Mouse (Mus musculus): Measurements from ENCODE around the gene Ccdc38. TPM values are rescaled to one million over a fixed set of nuclear protein-coding genes. Genes with fewer than 3 reads are reported as not detected.
A peak's percentile ranks its signal among the peaks of the same experiment; 100 is the strongest.
"Not testable (repeated sequence)": the region's sequence is repeated elsewhere in the genome, so short reads cannot be mapped to it uniquely, and the experiment has no call there.

The Ccdc38 gene
- polyA plus RNA-seq, 1 experiment from 2014 or later: 0.28 TPM

GRCm38 (mm10) chr10:93552596-93552995, 12.2 kb downstream of the Ccdc38 start:
- WGBS: 70% methylated on average over 8 of the region's 8 CpGs
- ATAC-seq (ENCODE audit: low FRiP score, low read depth): no peak
- H3K9ac ChIP-seq: no peak overlapping the region

DNA sequence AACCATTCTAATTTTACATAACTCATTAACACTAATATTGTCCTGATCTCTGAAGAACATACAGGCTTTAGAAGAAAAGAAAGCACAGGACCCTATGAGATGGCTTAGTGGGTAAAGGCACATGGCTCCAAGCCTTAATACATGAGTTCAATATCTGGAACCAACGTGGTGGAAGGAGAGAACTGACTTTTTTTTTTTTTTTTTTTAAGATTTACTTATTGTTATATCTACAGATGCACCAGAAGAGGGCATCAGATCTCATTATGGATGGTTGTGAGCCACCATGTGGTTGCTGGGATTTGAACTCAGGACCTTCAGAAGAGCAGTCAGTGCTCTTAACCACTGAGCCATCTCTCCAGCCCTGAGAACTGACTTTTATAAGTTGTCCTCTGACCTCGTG, 17.5 kb downstream of the Ccdc38 start:
- H3K27ac ChIP-seq, H3K9me3 ChIP-seq: not testable (repeated sequence)
- WGBS: 67% methylated on average over 2 of the region's 2 CpGs

More at GRCm38 (mm10) chr10:93552596-93552995, 12.2 kb downstream of the Ccdc38 start:
- H3K27me3 ChIP-seq: no peaks in the 10 kb centered on the region
- H3K36me3 ChIP-seq: no peaks in the 10 kb centered on the region
- no peak overlapping the region for H3K4me3 ChIP-seq
- 0 out of 2 replicates have a peak, but pooled peaks cover 7% of the 10 kb centered on the region for H3K4me1 ChIP-seq
- no peak overlapping the region for H3K4me2 ChIP-seq (replicated peaks)
- no peaks in the 10 kb centered on the region for H3K9me3 ChIP-seq
- no peak overlapping the region for H3K27ac ChIP-seq

DNA sequence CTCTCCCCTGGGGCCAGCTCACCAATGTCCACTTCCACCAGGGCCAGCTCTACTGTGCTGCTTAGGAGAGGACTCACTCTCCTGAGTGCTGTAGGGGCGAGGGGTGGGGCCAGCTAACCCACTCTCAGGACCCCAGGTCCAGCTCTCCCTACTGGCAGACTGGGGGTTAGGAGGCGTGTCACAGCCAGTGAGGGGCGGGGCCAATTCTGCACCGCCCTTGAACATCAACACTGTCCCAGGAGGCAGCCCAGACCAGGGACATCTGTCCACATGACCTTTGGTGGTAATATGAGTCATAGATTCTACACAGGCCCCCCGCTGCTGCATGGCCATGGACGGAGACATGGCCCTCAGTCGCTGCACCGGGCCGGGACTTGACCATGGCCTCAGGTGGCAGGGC, 19.4 kb downstream of the Ccdc38 start:
- Histone ChIP-seq H3K9ac (no peak overlapping the region), H3K27ac (no peak overlapping the region), H3K36me3 (no peaks in the 10 kb centered on the region), H3K9me3 (no peaks in the 10 kb centered on the region), H3K27me3 (no peaks in the 10 kb centered on the region), H3K4me1 (0 out of 2 replicates have a peak, but pooled peaks cover 1% of the 10 kb centered on the region), H3K4me2 (replicated peaks) (no peak overlapping the region), H3K4me3 (no peak overlapping the region)
- WGBS: 45% methylated on average over 9 of the region's 9 CpGs
- ATAC-seq (ENCODE audit: low FRiP score, low read depth): no peak

More for the DNA sequence above, 17.5 kb downstream of the Ccdc38 start:
- not testable (repeated sequence) for H3K27me3 ChIP-seq; H3K4me3 ChIP-seq; ATAC-seq (ENCODE audit: low FRiP score, low read depth); H3K4me2 ChIP-seq (replicated peaks); H3K9ac ChIP-seq; H3K36me3 ChIP-seq; H3K4me1 ChIP-seq

- Histone ChIP-seq H3K36me3 (no peaks in the 10 kb centered on the region), H3K9me3 (no peaks in the 10 kb centered on the region), H3K9ac (no peak overlapping the region), H3K27ac (no peak overlapping the region), H3K4me3 (no peak overlapping the region), H3K27me3 (no peaks in the 10 kb centered on the region), H3K4me2 (replicated peaks) (no peak overlapping the region), H3K4me1 (no peaks in the 10 kb centered on the region)
- WGBS: 88% methylated on average over 14 of the region's 14 CpGs
- ATAC-seq (ENCODE audit: low FRiP score, low read depth): no peak
Observed at GRCm38 (mm10) chr10:93564518-93565090, 24.2 kb downstream of the Ccdc38 start.

- no peak overlapping the region for H3K9ac ChIP-seq
- H3K27me3 ChIP-seq: no peaks in the 10 kb centered on the region
- no peaks in the 10 kb centered on the region for H3K36me3 ChIP-seq
- H3K4me1 ChIP-seq: no peaks in the 10 kb centered on the region
- 87% methylated on average over 10 of the region's 10 CpGs for WGBS
- H3K4me2 ChIP-seq (replicated peaks): no peak overlapping the region
- ATAC-seq (ENCODE audit: low FRiP score, low read depth): no peak
- no peak overlapping the region for H3K27ac ChIP-seq
- H3K4me3 ChIP-seq: no peak overlapping the region
- H3K9me3 ChIP-seq: no peaks in the 10 kb centered on the region
Observed at GRCm38 (mm10) chr10:93567066-93567465, 26.6 kb downstream of the Ccdc38 start.

DNA sequence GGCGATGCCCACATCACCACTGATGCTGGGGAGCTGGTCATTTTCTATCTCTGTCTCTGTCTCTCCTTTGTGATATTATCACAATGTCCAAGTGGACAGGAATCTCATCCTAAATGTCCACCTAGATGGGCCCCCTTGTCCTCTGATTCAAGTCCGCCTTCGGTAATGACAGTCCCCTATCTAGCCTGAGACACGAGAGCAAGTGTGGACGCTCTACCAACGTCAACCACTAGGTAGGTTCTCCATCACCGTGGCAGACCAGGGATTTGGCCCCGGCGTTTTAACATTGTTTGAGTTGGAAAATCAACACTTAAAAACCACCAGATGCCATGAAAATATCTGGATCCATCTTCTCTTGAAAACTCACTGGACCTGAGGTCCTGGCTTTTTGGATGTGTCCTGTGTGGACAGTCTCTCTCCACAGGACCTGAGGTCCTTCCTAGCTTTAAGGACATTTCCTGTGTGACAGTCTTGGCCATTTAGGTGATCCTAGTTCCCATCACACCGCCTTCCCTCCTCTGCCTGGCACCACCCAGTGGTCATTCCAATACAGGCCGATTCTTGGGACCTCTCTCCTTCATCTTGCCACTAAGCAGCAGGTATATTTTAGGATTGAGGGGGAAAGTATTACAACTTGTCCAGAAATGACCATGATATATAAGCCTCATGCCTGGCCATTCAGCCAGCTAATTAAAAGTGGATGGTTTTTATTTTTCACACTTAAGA, 27.6 kb downstream of the Ccdc38 start:
- WGBS: 89% methylated on average over 11 of the region's 11 CpGs
- Histone ChIP-seq H3K9me3 (no peaks in the 10 kb centered on the region), H3K27ac (no peak overlapping the region), H3K4me1 (no peaks in the 10 kb centered on the region), H3K9ac (no peak overlapping the region), H3K27me3 (no peaks in the 10 kb centered on the region), H3K36me3 (no peaks in the 10 kb centered on the region), H3K4me3 (no peak overlapping the region), H3K4me2 (replicated peaks) (no peak overlapping the region)
- ATAC-seq (ENCODE audit: low FRiP score, low read depth): no peak

DNA sequence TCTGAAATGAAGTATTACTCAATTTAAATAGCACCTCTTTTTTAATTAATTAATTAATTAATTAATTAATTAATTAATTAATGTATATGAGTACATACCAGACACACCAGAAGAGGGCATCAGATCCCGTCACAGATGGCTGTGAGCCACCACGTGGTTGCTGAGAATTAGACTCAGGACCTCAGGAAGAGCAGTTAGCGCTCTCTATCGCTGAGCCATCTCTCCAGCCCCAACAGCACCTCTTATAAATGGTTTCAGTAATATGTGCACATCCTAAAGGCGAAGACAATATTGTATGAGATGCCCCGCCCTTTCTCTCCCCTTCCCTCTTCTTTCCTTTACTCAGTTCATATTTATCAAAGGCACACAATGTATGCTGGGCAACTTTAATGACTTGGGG, 28.2 kb downstream of the Ccdc38 start:
- WGBS: 89% methylated on average over 6 of the region's 6 CpGs
- Histone ChIP-seq H3K27me3 (no peaks in the 10 kb centered on the region), H3K27ac (no peak overlapping the region), H3K4me2 (replicated peaks) (no peak overlapping the region), H3K9ac (no peak overlapping the region), H3K4me1 (no peaks in the 10 kb centered on the region), H3K36me3 (no peaks in the 10 kb centered on the region), H3K4me3 (no peak overlapping the region), H3K9me3 (no peaks in the 10 kb centered on the region)
- no peak for ATAC-seq (ENCODE audit: low FRiP score, low read depth)

- Histone ChIP-seq H3K4me3 (no peak overlapping the region), H3K27ac (no peak overlapping the region), H3K36me3 (no peaks in the 10 kb centered on the region), H3K9me3 (no peaks in the 10 kb centered on the region), H3K4me1 (0 out of 2 replicates have a peak, but pooled peaks cover 4% of the 10 kb centered on the region), H3K9ac (no peak overlapping the region), H3K4me2 (replicated peaks) (no peak overlapping the region), H3K27me3 (no peaks in the 10 kb centered on the region)
- 48% methylated on average over 2 of the region's 2 CpGs for WGBS
- no peak for ATAC-seq (ENCODE audit: low FRiP score, low read depth)
Observed at GRCm38 (mm10) chr10:93572209-93572608, 31.8 kb downstream of the Ccdc38 start.

DNA sequence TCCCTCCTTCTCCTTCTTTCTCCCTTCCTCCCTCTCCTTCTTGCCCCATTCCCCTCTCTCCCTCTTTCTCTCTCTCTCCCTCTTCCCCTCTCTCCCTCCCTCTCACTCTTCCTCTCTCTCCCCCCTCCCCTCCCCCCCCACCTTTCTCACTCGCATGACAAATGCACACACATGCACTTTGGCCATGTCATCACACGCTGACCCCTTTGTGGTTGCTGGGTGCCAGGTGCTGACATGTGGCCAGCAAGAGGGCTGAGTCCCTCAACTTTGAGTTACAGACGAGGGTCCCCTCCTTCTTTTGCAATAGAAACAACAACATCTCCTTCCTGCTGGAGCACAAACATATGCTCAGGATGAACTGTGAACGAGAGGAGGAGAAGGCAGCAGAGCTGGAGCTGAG, 34.5 kb downstream of the Ccdc38 start:
- Histone ChIP-seq H3K4me2 (replicated peaks) (no peak overlapping the region), H3K4me3 (no peak overlapping the region), H3K27me3 (no peaks in the 10 kb centered on the region), H3K36me3 (no peaks in the 10 kb centered on the region), H3K9me3 (no peaks in the 10 kb centered on the region), H3K4me1 (0 out of 2 replicates have a peak, but pooled peaks cover 4% of the 10 kb centered on the region), H3K27ac (no peak overlapping the region), H3K9ac (no peak overlapping the region)
- no peak for ATAC-seq (ENCODE audit: low FRiP score, low read depth)
- WGBS: 53% methylated on average over 4 of the region's 4 CpGs

DNA sequence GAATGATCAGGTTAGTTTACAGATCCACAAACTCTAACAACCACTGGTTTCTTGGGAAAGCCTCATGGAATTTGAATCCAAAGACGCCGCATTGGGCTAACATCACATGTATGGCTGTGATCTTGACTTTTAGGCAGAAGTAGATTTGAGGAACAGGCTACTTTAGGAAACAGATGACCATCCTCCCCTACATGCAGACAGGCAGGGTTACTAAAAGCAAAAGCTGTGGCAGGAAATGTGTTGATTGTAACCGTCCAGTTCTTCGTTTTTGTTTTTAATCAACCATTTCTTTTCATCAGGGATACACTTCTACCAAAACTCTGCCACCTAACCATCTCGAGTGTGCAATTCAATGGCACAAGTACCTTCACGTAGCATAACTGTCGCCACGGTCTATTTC, 35.5 kb downstream of the Ccdc38 start:
- no peak overlapping the region for H3K9ac ChIP-seq
- 93% methylated on average over 8 of the region's 8 CpGs for WGBS
- no peak overlapping the region for H3K4me3 ChIP-seq
- H3K36me3 ChIP-seq: peaks cover 1% of the 10 kb centered on the region; the same call in 1 of the 2 replicates
- no peaks in the 10 kb centered on the region for H3K27me3 ChIP-seq
- H3K4me1 ChIP-seq: 0 out of 2 replicates have a peak, but pooled peaks cover 4% of the 10 kb centered on the region
- no peaks in the 10 kb centered on the region for H3K9me3 ChIP-seq
- ATAC-seq (ENCODE audit: low FRiP score, low read depth): no peak
- H3K27ac ChIP-seq: no peak overlapping the region
- no peak overlapping the region for H3K4me2 ChIP-seq (replicated peaks)

DNA sequence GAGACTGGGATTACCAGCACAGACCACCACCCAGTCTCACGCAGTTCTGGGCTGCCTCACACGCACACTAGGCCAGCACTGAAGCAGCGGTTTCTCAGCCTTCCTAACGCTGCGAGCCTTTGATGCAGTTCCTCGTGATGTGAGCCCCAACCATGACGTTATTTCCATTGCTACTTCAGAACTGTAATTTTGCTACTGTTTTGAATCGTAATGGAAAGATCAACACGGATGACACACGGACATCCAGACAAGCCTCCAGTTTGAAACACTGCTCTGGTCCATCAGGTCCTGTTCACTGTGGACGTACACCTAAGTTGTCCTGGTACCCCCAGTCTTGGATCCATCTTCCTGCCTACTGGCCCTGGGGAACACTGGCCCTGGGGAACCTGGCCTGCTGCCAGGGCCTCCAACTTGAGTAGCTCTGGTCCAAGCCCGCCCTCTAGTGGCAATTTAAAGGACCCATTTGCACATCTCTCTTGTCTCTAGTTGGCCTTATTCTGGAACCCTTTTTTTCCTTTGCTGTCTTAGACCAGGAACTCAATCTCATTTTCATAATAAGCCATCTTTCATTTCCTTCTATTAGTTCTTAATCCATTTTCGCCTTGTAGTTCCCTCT, 36.9 kb downstream of the Ccdc38 start:
- Histone ChIP-seq H3K36me3 (peaks cover 14% of the 10 kb centered on the region), H3K27me3 (no peaks in the 10 kb centered on the region), H3K4me2 (replicated peaks) (no peak overlapping the region), H3K4me3 (no peak overlapping the region), H3K9me3 (no peaks in the 10 kb centered on the region), H3K27ac (no peak overlapping the region), H3K9ac (no peak overlapping the region), H3K4me1 (0 out of 2 replicates have a peak, but pooled peaks cover 4% of the 10 kb centered on the region)
- 67% methylated on average over 13 of the region's 13 CpGs for WGBS
- no peak for ATAC-seq (ENCODE audit: low FRiP score, low read depth)

DNA sequence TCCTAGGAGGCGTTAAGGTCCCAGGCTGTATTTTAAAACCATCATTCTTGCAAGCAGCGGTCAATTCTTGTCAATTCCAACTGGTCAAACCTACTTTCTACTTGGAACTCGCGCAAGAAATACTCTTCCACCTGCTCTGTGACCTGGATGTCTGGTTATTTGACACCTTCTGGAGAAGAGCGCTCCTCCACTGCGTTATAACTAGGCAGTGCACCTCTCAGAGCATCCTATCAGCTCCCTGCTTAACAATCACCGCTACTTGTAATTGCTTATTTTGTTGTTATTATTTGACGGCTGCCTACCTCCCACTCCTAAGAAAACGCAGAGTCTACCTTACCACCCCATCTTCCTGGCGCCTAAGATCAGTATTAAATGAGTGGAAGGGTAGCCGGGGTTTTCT, 48.4 kb downstream of the Ccdc38 start:
- under 1% methylated on average over 11 of the region's 11 CpGs for WGBS
- Histone ChIP-seq H3K4me1 (peaks cover 17% of the 10 kb centered on the region), H3K9ac (peak overlapping the region; percentile 84), H3K27ac (peak overlapping the region; percentile 72; the same call in 1 of the 2 replicates), H3K4me3 (peak overlapping the region; percentile 86), H3K9me3 (no peaks in the 10 kb centered on the region), H3K36me3 (peaks cover 32% of the 10 kb centered on the region), H3K27me3 (no peaks in the 10 kb centered on the region), H3K4me2 (replicated peaks) (peak overlapping the region; percentile 95)
- ATAC-seq (ENCODE audit: low FRiP score, low read depth): no peak

Data from limb, embryonic 13.5 days (tissue).